Mouse (Mus musculus) ovary, postnatal 10 days (tissue): Measurements from ENCODE around the gene Gsg1l.

Experiments used
- DNase-seq: peaks from one replicate; pipeline ENCODE4 v3.0.0; 2022; ENCODE audit warnings: low spot score

Gene Gsg1l

DNA sequence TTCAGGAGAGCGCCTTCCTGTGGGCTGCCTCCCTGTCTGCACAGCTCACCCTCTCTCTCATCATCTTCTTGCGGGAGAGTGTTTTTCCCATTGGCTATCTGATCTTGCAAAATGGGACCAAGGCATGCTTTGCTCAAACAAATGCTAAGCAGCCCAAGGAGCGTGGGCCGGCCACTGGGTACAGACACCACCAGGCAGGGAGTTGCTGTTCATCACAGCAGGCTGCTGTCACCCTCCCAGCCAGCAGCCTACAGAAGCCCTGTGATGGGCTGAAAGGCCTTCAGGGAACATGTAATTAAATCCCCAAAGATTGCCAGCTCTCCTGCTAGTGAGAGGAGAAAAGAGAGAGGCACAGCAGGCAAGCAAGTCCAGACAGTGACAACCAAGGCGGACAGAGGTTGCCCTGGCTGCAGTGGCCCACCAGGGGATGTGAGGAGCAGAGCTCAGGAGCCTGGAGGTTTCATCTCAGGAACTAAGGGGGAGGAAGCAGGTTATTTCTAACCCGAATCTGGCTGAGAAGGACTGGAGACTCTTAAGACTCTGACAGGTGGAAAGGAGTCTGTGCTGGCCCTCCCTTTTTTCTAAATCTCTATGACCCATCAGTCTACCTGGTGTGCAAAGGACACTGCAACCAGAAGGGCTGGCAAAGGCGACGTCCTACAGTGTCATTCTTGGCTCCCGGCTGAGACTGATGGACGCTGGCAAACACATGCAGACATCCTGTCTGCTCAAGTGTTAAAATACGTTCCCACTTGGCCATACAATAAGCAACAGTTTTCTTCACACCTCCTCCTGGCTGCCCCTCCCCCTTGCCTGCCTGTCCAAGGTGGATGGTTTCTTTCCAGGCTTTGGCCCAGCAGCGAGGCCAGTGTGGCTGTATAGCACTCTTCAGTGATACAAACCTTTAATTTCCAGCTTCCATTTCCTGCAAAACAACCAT, 98.0 kb downstream of the Gsg1l start:
- no peak for DNase-seq

DNA sequence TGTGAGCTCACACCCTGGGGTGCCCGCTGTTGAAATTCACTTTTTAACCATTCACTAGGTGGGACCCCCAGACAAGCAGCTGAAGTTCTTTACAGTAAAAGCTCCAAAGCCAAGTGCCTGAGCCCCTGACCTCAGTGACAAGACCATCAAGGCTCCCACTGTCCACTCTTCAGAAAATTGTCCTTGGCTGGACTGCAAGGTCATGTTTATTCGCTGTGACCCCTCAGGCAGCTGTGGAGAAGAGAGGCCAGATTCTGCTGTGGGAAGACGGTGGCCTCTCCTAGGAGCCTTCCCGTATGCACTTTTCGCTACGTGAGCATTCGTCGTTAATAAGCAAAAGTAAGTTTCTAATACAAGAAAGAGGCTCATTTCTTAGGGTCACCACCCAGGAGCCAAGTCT, 102.6 kb downstream of the Gsg1l start:
- no peak for DNase-seq

- no peak for DNase-seq
Measured at GRCm38 (mm10) chr7:125976695-125977094, 105.5 kb downstream of the Gsg1l start.

- DNase-seq: no peak
Measured at GRCm38 (mm10) chr7:125975414-125975813, 106.8 kb downstream of the Gsg1l start.

DNA sequence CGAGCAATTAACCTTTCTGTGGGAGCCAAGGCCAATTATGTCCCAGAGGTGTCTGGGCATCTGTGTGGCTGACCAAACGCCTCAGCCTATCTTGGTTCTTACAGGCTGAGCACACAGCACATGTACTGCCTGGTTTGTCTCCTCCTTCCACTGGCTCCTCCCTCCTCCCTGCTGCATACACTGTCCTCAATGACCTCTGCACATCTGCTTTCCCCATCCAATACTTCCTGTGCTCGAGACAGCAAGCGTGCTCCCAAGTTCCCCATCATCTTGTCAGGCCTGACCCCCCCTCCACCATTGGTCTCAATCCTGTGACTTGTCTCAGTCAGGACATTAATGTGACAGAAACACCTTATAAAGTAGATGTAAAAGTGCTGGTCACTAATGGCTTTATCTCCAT, 108.3 kb downstream of the Gsg1l start:
- no peak for DNase-seq

- no peak for DNase-seq
Measured at GRCm38 (mm10) chr7:125972776-125973175, 109.4 kb downstream of the Gsg1l start.

DNA sequence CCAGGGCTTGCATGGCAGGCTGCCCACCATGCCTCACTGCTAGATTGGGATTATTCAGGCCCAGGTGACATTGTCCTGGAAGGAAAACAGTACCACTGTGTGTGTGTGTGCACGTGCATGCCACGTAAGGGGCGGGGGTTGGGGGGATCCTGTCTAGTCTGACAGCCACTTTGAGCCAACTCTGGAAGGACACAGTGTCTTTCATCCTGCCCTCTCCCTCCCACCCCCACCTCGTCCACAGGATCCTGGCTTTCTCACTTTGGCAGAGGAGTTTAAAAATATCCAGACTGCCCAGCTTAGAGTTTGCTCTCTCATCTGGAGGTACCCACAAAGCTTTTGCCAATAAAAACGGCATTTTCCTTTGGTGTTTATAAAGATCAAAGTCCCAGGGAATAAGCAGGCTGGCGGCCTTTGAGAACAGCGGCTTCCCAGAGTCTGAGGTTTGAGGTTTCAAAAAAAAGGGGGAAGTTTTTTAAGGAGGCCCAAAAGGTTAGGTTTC, 110.0 kb downstream of the Gsg1l start:
- no peak for DNase-seq

DNA sequence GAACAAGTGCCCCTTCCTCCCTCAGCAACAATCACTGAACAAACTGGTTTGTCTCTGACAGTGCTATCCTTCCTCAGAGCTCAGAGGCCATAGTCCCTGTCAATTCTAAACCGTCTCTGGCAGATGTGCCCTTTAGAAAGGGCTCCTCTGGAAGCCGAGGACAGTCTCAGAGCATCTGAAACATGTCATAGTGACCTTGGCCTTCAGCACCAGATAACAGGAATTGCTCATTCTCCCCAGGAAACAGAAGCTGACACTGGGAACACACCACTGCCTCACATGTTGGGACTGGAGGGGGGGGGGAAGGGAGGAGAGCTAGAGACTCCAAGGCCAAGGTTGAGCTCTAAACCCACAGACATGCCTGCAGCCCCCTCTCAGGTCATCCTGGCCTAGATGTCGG, 113.1 kb downstream of the Gsg1l start:
- DNase-seq: no peak

DNA sequence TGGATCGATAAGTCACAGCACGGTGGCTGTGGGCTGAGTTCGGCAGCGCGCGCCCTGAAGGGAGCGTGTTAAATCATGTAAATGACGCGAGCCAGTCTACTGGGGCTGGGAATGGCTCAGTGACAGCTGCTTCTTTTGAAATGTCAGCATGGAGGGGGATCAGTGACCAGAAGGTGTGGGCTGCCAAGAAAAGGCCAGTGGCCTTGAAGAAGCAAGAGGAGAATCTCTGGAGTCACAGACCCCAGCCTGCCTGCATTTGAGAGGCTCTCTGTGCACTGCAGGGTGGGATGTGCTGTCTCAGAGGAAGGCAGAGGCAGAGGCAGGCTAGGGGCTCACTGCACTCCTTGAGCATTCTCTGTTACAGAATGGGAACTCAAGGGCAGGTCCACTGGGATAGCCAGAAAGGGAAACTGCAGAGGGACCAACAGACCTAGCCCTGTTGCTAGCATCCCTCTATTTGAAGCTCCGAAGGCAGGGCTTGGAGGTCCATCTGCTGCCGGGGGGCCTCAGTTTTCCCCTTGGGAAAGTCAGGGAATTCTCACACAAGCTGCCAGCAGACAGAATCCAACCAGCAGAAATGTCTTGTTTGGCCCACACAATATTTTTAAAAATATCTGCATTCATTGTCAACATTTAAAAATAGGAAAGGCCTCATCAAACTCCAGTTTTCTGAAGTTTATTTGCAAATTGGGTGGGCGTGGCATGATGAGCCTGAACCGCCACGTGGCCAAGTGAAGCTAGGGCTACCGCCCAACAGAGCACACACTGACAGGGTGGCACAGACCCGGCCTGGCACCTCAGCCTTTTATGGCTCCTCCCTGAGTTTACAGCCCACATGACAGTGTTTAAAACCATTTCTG, 115.6 kb downstream of the Gsg1l start:
- no peak for DNase-seq

DNA sequence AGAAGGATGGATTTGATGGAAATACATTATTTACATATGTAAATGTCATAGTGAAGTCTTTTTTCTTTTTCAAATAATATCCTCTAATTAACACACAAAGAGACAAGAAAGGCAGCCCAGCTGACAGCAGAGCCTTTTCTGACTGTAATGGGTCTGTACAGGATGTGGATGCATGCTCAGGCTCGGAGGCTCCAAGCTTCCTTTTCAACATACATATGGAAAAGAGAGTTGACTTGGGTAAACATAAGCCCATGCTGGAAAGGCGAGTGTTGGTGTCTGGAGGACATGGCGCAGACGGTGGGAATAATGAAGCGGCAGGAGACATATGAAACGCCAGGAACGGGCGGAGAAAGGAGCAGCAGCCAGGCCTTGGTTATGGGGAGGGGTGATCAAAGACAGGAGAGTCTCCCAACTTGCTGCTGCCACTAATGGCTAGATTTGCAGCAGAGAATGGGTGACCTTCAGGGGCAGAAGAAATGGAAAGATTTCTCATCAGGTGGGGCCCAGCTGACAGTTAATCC, 118.1 kb downstream of the Gsg1l start:
- no peak for DNase-seq

GRCm38 (mm10) chr7:125959294-125960048, 122.7 kb downstream of the Gsg1l start:
- no peak for DNase-seq

- no peak for DNase-seq
Measured at GRCm38 (mm10) chr7:125958856-125959255, 123.4 kb downstream of the Gsg1l start.

DNA sequence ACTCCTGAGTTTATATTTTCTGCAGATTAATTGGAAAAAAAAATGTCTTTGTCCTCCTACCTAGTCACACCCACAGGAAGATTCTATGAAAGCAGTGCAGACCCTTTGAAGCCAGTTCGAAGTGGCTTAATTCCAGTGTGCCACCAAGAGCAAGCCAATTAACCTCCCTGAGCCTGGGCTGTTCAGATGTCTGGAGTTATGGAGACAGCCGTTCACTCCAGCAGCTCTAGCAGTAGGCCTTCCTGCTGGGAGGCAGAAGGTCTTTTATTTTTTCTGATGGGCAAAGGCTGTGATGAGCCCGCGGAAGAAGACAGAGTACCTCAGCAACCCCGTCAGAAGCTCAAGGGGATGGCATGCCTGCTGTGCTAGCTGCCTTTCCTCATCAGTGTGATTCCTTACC, 127.2 kb downstream of the Gsg1l start:
- DNase-seq: no peak

- DNase-seq: no peak
Measured at GRCm38 (mm10) chr7:125954356-125954878, 127.8 kb downstream of the Gsg1l start.

GRCm38 (mm10) chr7:125953844-125954243, 128.4 kb downstream of the Gsg1l start:
- DNase-seq: no peak

DNA sequence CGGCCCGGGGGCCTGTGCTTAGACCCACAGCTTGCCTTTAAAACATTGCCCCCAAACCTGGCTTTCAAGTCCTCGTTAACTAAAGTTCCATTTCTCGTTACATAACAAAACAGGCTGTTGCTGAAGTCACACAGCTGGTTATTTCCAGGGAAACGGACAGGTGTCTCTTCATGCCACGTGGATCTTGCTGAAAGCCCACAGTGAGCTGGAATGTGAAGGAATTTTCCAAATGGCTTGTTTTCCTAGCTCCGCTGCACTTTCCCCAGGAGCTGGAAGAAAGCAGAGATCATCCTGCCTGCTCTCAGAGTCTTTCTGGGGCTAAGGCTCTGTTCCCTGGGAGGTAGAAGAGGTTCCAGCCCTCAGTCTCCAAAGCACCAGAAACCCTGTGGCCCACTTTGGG, 130.3 kb downstream of the Gsg1l start:
- no peak for DNase-seq

GRCm38 (mm10) chr7:125948973-125949372, 133.2 kb downstream of the Gsg1l start:
- DNase-seq: no peak

DNA sequence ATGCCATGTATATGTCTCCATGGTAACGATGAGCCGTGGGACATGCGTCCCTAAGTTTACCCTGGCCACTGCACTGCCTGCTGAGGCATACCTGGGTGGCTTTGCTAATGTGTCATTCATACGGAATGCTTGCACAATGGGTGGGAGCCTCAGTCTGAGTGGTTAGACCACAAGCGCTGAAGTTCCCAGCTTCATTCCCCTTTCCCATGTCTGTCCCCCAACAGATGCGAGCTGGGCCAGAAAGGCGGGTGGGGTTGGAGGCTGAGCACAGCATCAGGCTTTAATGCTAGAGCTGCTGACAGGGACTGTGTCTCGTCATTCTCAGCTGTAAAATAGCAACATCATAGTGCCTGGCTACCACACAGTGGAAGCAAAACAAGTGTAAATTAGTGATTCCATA, 136.3 kb downstream of the Gsg1l start:
- DNase-seq: no peak

DNA sequence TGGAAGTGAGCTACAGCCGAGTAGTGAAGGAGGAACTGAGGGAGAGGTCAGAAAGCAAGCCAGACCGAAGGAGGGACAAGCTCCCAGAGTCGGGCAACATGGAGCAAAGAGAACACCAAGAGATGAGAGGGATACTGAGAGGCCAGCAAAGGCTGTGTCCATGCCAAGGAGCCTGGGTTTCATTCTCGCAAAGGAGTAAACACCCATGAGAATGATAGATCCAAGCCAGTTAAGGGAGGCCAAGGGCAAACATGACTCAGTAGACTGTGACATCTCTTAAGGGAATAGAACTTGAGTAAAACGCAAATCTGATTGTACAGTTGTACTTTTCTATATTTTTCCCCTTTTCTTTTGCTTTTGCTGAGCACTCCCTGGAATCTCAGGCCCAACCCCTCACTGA, 137.6 kb downstream of the Gsg1l start:
- DNase-seq: no peak

DNA sequence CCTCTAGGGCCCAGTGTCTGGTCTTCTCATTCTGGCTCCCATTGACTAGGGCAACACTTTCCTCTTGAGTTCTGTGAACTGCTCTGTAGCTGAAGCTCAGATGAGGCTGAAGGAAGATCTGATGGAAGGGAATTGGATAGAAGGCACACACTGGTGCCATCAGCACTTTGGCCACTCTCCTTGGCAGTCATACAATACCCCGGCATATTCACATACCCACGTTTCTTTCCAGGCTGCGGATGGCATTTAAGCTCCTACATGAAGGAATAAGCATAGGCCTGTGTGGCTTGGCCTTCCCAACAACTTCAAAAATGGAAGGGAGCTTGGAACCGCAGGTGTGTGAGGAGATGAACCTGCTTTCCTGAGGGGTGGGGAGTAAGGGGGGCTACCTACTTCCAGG, 138.7 kb downstream of the Gsg1l start:
- no peak for DNase-seq

DNA sequence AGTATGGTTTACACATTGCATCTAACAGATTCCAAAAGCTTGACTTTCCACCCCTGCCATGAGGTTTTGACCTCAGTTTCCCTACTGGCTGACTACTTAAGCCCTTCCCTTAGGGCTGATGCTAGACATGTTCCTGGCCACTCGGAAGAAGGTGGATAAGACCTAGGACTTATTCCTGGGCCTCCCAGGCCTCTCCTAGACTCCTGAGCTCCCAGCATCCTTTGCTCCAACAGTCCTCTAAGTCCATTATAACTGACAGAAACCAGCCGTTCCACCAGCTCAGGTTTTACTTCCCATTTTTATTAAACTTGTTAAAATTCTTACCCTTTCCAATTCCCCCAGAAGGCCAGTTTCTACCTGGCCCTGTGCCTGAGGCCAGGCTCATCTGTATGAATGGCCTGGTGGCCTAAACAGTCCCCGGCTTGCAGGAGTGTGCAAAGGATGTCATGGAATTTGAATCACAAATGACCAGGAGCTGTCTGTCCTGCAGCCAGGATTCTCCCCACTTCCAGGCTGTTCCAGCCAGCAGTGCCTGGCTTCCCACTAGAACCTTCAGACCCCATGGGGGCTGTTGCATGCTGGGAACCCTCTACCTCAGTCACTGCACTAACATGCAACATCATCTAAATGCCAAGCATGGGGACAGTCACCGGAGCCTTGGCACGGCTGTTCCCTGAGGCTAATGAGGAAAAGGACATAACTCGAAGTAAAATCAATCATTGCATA, 139.7 kb downstream of the Gsg1l start:
- no peak for DNase-seq
